Mouse (Mus musculus): ENCODE measurements around the gene Gm20388. TPM values are rescaled to one million over a fixed set of nuclear protein-coding genes. Genes with fewer than 3 reads are reported as not detected.

Gm20388 gene
- polyA plus RNA-seq, 1 experiment, result 28.1 TPM

GRCm38 (mm10) chr8:121446133-121446532 lies 1535.5 kb downstream of the Gm20388 start:
- Histone ChIP-seq H3K9ac (ENCODE audit: low read depth, poor library complexity, severe bottlenecking) (no peak overlapping the region), H3K27me3 (ENCODE audit: control insufficient read depth, insufficient read depth, low read length, poor library complexity, severe bottlenecking) (no peaks in the 10 kb centered on the region), H3K27ac (ENCODE audit: insufficient read depth, low read length) (no peak overlapping the region), H3K36me3 (ENCODE audit: control insufficient read depth, insufficient read depth, low read length, poor library complexity, severe bottlenecking) (no peaks in the 10 kb centered on the region), H3K9me3 (replicated peaks; ENCODE audit: control insufficient read depth, insufficient read depth, low read length, poor library complexity, severe bottlenecking) (no peaks in the 10 kb centered on the region), H3K4me1 (ENCODE audit: control insufficient read depth, insufficient read depth, low read length) (no peaks in the 10 kb centered on the region), H3K4me3 (ENCODE audit: low read depth, low read length) (no peak overlapping the region)
- no peak for TF ChIP-seq EP300 (IDR thresholded peaks at IDR 0.05; ENCODE audit: insufficient read depth, low read depth, low read length)

GRCm38 (mm10) chr8:121446862-121447261 lies 1536.2 kb downstream of the Gm20388 start:
- Histone ChIP-seq H3K4me1 (ENCODE audit: control insufficient read depth, insufficient read depth, low read length) (no peaks in the 10 kb centered on the region), H3K36me3 (ENCODE audit: control insufficient read depth, insufficient read depth, low read length, poor library complexity, severe bottlenecking) (no peaks in the 10 kb centered on the region), H3K27ac (ENCODE audit: insufficient read depth, low read length) (no peak overlapping the region), H3K4me3 (ENCODE audit: low read depth, low read length) (no peak overlapping the region), H3K27me3 (ENCODE audit: control insufficient read depth, insufficient read depth, low read length, poor library complexity, severe bottlenecking) (no peaks in the 10 kb centered on the region), H3K9ac (ENCODE audit: low read depth, poor library complexity, severe bottlenecking) (no peak overlapping the region), H3K9me3 (replicated peaks; ENCODE audit: control insufficient read depth, insufficient read depth, low read length, poor library complexity, severe bottlenecking) (no peaks in the 10 kb centered on the region)
- TF ChIP-seq EP300 (IDR thresholded peaks at IDR 0.05; ENCODE audit: insufficient read depth, low read depth, low read length), result no peak
- TF ChIP-seq POLR2A (IDR thresholded peaks at IDR 0.05; ENCODE audit: insufficient read depth, low read length), result no peak
- TF ChIP-seq CTCF (IDR thresholded peaks at IDR 0.05; ENCODE audit: low read depth, low read length), result no peak

GRCm38 (mm10) chr8:121450211-121450610 lies 1539.6 kb downstream of the Gm20388 start:
- no peaks in the 10 kb centered on the region for H3K36me3 ChIP-seq (ENCODE audit: control insufficient read depth, insufficient read depth, low read length, poor library complexity, severe bottlenecking)
- H3K9me3 ChIP-seq (replicated peaks; ENCODE audit: control insufficient read depth, insufficient read depth, low read length, poor library complexity, severe bottlenecking), result no peaks in the 10 kb centered on the region
- TF ChIP-seq CTCF (IDR thresholded peaks at IDR 0.05; ENCODE audit: low read depth, low read length) (no peak), EP300 (IDR thresholded peaks at IDR 0.05; ENCODE audit: insufficient read depth, low read depth, low read length) (no peak), POLR2A (IDR thresholded peaks at IDR 0.05; ENCODE audit: insufficient read depth, low read length) (no peak)
- no peaks in the 10 kb centered on the region for H3K4me1 ChIP-seq (ENCODE audit: control insufficient read depth, insufficient read depth, low read length)
- no peak overlapping the region for H3K27ac ChIP-seq (ENCODE audit: insufficient read depth, low read length)
- H3K9ac ChIP-seq (ENCODE audit: low read depth, poor library complexity, severe bottlenecking), result no peak overlapping the region
- H3K27me3 ChIP-seq (ENCODE audit: control insufficient read depth, insufficient read depth, low read length, poor library complexity, severe bottlenecking), result no peaks in the 10 kb centered on the region
- no peak overlapping the region for H3K4me3 ChIP-seq (ENCODE audit: low read depth, low read length)

GRCm38 (mm10) chr8:121451404-121452076 lies 1540.9 kb downstream of the Gm20388 start:
- Histone ChIP-seq H3K27me3 (ENCODE audit: control insufficient read depth, insufficient read depth, low read length, poor library complexity, severe bottlenecking) (no peaks in the 10 kb centered on the region), H3K4me3 (ENCODE audit: low read depth, low read length) (no peak overlapping the region), H3K9ac (ENCODE audit: low read depth, poor library complexity, severe bottlenecking) (no peak overlapping the region), H3K4me1 (ENCODE audit: control insufficient read depth, insufficient read depth, low read length) (no peaks in the 10 kb centered on the region), H3K36me3 (ENCODE audit: control insufficient read depth, insufficient read depth, low read length, poor library complexity, severe bottlenecking) (no peaks in the 10 kb centered on the region), H3K27ac (ENCODE audit: insufficient read depth, low read length) (no peak overlapping the region), H3K9me3 (replicated peaks; ENCODE audit: control insufficient read depth, insufficient read depth, low read length, poor library complexity, severe bottlenecking) (no peaks in the 10 kb centered on the region)
- TF ChIP-seq EP300 (IDR thresholded peaks at IDR 0.05; ENCODE audit: insufficient read depth, low read depth, low read length) (no peak), CTCF (IDR thresholded peaks at IDR 0.05; ENCODE audit: low read depth, low read length) (no peak), POLR2A (IDR thresholded peaks at IDR 0.05; ENCODE audit: insufficient read depth, low read length) (no peak)

GRCm38 (mm10) chr8:121454737-121455136 lies 1544.1 kb downstream of the Gm20388 start:
- Histone ChIP-seq H3K4me1 (ENCODE audit: control insufficient read depth, insufficient read depth, low read length) (no peaks in the 10 kb centered on the region), H3K9me3 (replicated peaks; ENCODE audit: control insufficient read depth, insufficient read depth, low read length, poor library complexity, severe bottlenecking) (no peaks in the 10 kb centered on the region), H3K4me3 (ENCODE audit: low read depth, low read length) (no peak overlapping the region), H3K36me3 (ENCODE audit: control insufficient read depth, insufficient read depth, low read length, poor library complexity, severe bottlenecking) (no peaks in the 10 kb centered on the region), H3K27me3 (ENCODE audit: control insufficient read depth, insufficient read depth, low read length, poor library complexity, severe bottlenecking) (no peaks in the 10 kb centered on the region), H3K9ac (ENCODE audit: low read depth, poor library complexity, severe bottlenecking) (no peak overlapping the region), H3K27ac (ENCODE audit: insufficient read depth, low read length) (no peak overlapping the region)
- no peak for TF ChIP-seq EP300 (IDR thresholded peaks at IDR 0.05; ENCODE audit: insufficient read depth, low read depth, low read length)
- TF ChIP-seq POLR2A (IDR thresholded peaks at IDR 0.05; ENCODE audit: insufficient read depth, low read length), result no peak
- TF ChIP-seq CTCF (IDR thresholded peaks at IDR 0.05; ENCODE audit: low read depth, low read length), result no peak

DNA sequence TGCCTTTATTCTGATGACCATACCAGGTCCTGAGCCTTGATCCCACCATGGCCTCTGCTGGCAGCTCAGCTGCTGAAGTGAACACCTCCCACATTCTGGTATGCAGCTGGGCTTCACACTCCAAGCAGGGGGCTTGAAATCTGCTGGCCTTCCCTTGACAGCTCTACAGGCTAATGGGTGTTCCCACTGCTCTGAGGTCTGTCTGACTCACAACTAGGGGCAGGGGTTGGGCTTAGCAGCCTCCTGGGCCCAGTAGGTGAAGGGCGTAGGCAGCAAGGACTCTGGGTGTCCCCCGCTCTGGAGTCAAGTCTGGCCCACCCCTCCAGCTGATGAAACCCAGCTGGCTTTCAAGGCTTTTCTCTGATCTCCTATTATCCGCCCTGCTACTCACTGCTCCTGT lies 1550.6 kb downstream of the Gm20388 start:
- Histone ChIP-seq H3K4me1 (ENCODE audit: control insufficient read depth, insufficient read depth, low read length) (no peaks in the 10 kb centered on the region), H3K4me3 (ENCODE audit: low read depth, low read length) (no peak overlapping the region), H3K36me3 (ENCODE audit: control insufficient read depth, insufficient read depth, low read length, poor library complexity, severe bottlenecking) (no peaks in the 10 kb centered on the region), H3K27me3 (ENCODE audit: control insufficient read depth, insufficient read depth, low read length, poor library complexity, severe bottlenecking) (no peaks in the 10 kb centered on the region), H3K9me3 (replicated peaks; ENCODE audit: control insufficient read depth, insufficient read depth, low read length, poor library complexity, severe bottlenecking) (no peaks in the 10 kb centered on the region), H3K27ac (ENCODE audit: insufficient read depth, low read length) (no peak overlapping the region), H3K9ac (ENCODE audit: low read depth, poor library complexity, severe bottlenecking) (no peak overlapping the region)
- TF ChIP-seq CTCF (IDR thresholded peaks at IDR 0.05; ENCODE audit: low read depth, low read length) (no peak), EP300 (IDR thresholded peaks at IDR 0.05; ENCODE audit: insufficient read depth, low read depth, low read length) (no peak), POLR2A (IDR thresholded peaks at IDR 0.05; ENCODE audit: insufficient read depth, low read length) (no peak)

Data from ES-Bruce4 (cell line).